Mouse (Mus musculus) natural killer cell, adult 2 months (primary cell): Measurements from ENCODE around the gene Rnf220.

Experiments
- DNase-seq, 2 experiments: peaks; one replicate each; pipeline ENCODE4 v3.0.0; 2022; ENCODE audit warnings: low spot score in 2 of 2

Rnf220 gene

DNA sequence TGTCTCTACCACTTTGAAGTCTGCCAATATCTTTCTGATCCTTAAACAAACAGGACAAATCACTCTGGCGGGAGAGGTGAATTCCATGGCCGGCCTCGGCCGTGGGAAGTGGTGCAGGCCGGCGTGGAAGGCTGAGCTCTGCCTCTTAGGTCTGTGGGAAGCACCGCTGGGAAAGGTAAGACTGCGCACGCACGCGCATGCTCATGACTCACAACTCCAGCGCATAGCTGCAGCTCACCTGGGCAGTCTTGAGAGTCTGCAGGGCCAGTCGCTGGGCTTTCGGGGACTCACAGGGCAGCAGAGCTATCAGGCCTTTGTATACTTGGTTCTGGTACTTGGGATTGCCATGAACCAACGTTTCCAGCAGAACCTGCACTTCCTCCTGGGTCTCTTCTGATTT lies 267.3 kb downstream of the Rnf220 start:
- DNase-seq = no peak

DNA sequence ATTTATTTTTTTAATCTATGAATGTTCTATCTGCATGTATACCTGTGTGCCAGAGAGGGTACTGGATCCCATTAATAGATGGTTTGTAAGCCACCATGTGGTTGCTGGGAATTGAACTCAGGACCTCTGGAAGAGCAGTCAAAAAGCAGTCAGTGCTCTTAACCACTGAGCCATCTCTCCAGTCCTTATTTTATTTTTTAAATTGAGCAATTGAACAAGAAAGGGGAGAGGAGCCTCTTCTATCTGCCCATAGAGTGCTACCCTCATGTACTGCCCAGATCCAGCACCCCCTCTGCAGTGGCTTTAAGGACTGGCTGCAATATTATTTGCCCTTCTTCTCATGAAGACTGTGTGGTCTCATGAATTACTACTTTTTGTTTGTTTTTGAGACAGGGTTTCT lies 271.6 kb downstream of the Rnf220 start:
- no peak for DNase-seq

DNA sequence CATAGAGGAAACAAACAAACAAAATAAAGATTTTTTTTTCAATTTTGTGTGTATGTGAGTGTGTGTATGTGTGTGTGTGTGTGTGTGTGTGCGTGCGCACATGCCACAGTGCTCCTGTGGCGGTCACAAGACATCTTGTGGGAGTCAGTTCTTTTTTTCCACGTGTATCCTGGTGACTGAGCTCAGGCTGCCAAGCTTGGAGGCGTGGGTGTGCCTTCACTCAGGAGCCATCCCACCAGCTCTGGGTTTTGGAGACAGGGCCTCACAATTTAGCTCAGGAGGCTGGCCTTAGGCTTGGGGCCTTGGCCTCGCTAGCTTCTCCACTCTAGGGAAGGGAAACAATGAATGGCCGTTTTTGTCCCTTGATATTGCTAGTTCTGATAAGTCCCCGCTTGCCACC lies 272.7 kb downstream of the Rnf220 start:
- no peak for DNase-seq

DNA sequence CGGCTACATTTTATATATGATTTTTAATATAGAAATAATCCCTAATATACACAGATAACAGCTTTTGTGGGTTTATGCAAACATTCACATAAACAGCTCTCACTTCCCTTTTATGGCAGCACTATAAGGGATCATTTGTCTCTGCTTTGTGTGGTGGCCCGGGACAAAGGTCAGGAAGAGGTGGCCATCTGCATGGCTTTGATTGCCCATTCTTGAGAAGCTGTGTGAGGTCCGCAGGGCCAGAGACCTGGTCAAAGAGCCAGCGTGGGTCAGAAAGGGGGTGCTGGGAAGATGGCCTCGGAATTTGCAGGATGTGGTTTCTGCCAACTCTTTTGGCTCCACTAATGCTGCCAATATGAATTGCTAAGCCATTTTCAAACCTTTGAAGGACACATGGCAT lies 273.9 kb downstream of the Rnf220 start:
- no peak for DNase-seq

DNA sequence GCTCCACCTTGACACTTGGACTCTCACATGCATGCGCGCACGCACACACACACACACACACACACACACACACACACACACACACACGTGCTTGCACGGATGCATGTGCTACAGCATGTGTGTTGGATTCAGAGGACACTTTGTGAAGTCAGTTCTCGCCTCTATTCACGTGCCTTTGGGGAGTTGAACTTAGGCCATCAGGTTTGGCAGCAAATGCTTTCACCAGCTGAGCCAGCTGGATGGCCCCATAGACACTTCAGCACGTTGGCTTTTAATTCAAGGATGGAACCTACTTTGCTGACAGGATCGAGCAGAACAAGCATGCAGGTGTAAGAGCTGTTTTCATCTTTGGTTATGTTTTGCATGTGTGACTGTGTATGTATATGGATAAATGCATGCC lies 275.0 kb downstream of the Rnf220 start:
- no peak for DNase-seq
